Mouse (Mus musculus) heart, postnatal 0 days (tissue): ENCODE measurements around the gene Slc22a14.

ENCODE experiments used
- CTCF ChIP-seq: IDR thresholded peaks from 2 replicates; pipeline ENCODE4 v1.5.1; 2016; ENCODE audit warnings: antibody characterized with exemption, control low read depth, low read depth
- EP300 ChIP-seq: IDR thresholded peaks from 2 replicates; pipeline ENCODE4 v1.6.1; 2016; ENCODE audit warnings: antibody characterized with exemption, low read depth

DNA sequence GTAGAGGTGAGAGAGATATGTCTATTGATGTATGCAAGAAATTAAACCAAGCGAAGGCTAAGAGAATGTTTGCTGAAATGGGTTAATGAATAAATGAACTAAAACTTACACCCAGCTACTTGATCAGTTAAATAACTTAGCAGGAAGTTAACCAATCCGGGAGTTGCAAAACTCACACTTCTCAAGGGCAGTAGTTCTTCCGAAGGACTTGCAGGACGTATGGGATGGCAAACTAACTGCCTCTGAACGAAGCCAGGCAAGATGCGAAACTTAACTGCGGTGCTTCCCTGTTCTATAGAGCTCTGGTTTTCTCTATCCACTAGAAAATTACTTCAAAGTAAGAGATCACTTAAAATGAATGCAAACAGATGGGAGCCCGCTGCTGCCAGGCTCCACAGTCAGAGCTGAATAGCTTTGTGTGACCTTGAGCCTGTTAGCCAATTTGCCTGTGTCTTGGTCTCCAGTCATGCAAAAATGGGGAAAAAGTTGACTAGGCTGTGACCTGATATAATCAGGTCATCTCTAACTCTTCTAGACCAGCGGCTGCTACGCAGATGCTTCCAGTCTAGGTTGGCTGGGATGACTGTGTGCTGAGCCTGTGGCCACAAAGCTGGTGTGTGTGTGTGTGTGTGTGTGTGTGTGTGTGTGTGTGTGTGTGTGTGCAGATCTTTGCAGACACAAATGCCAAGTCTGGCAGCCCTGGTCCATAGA, 166.0 kb downstream of the Slc22a14 start:
- TF ChIP-seq CTCF (no peak), EP300 (no peak)
